Mouse (Mus musculus): Measurements from ENCODE around the gene Chd3. TPM values are rescaled to one million over a fixed set of nuclear protein-coding genes. Genes with fewer than 3 reads are reported as not detected.

Gene Chd3
- total and polyA plus RNA-seq, 3 experiments = 31.9 to 92.0 (median 66.4) TPM

DNA sequence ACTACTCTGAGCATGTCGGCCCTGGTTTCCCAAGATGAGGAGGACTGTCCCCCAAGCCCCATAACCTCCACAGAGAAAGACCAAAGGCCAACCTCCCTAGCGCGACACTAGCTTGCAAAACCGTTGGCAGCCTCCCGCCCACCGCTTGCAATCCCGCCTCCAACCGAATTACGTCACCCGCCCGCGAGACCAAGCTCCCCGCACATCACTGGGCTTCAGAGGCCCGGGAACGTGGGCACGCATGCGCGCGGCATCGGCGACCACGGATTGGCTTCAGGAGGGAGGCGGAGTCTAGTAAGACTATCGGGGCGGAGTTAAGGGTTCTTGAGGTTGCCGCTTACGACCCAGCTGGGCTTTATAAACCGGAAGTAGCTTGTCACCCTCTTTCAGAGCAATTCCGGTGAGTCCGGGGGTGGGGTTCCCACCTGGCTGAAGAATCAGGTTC is 45.5 kb downstream of the Chd3 start, which contains the start of the genes Cntrob and Trappc1 (continued):
- peak; percentile 34; the same call in 1 of the 2 replicates for TF ChIP-seq IRF4 (IDR thresholded peaks at IDR 0.05; ENCODE audit: low read depth, low read length)
- no peak for TF ChIP-seq USF1 (IDR thresholded peaks at IDR 0.05; ENCODE audit: low read depth, low read length)
- TF ChIP-seq MXI1 (IDR thresholded peaks at IDR 0.05; ENCODE audit: low read depth, low read length) = no peak; the same call in 1 of the 2 replicates
- peak; percentile 95 for TF ChIP-seq SIN3A (IDR thresholded peaks at IDR 0.05; ENCODE audit: low read length)
- TF ChIP-seq JUN (IDR thresholded peaks at IDR 0.05; ENCODE audit: insufficient read depth, low read depth, low read length) = peak; percentile 44; the same call in 1 of the 2 replicates

DNA sequence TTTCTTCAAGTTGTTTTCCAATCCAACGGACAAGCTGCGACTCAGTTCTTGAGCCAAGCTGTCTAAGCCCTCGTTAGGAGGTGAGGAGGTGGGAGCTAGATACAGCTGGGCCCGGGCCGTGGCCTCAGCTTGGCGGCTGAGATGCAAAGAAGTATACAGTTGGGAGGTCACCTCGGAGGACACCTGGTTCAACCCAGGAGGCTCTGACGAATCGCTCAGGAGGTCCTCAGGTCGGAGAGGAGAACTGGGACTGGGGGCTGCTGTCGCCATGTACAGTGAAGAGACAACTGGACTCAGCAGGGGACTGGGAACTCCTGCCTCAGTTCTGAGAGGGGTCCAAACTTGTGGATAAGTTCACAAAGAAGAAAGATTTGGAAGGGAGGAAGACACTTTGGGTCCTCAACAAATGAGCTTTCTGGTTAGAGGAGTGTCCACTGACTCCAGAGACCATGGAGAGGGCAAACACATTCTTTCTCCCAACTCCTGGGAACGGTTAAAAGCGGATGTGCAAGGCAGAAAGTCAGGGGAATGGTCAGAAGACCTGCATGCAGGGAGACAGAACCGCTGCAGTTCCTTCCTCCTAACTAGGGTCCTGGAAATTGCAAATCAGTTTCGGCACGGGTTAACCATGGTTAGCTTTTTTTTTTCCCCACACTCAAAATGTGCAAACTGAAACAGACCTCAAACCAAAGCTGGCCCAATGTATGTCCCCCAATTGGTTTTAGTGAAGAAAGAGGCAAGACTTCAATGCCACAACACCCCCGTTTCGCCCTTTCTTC is 46.3 kb downstream of the Chd3 start:
- Histone ChIP-seq H3K36me3 (replicated peaks in 1 of 2; ENCODE audit: control insufficient read depth in 1 of 2, insufficient read depth in 1 of 2, low read length in 1 of 2) (peaks cover 12 to 36% of the 10 kb centered on the region in 2 experiments), H3K4me1 (ENCODE audit: control insufficient read depth in 1 of 2, insufficient read depth in 2 of 2) (peaks cover 12 to 39% of the 10 kb centered on the region in 2 experiments), H3K79me2 (replicated peaks; ENCODE audit: control insufficient read depth, extremely low read depth, insufficient read depth, poor library complexity, severe bottlenecking) (no peaks in the 10 kb centered on the region), H3K27ac (ENCODE audit: insufficient read depth, low read depth) (no peak overlapping the region), H3K4me2 (ENCODE audit: insufficient read depth, low read depth, poor library complexity, severe bottlenecking) (peak overlapping the region; percentile 81), H3K9ac (ENCODE audit: insufficient read depth, low read depth) (peak overlapping the region; percentile 93), H3K27me3 (replicated peaks) (peaks cover 16% of the 10 kb centered on the region), H3K4me3 (replicated peaks in 1 of 3; ENCODE audit: low read depth in 2 of 3, low read length in 2 of 3, poor library complexity in 1 of 3) (peak overlapping the region; percentile 63 to 69 (median 64)), H3K9me3 (replicated peaks; ENCODE audit: low read length) (no peaks in the 10 kb centered on the region)
- dilution Hi-C loops (cut with MboI; ENCODE audit: extremely low pct_ligation_motif_present, extremely low pct_unique_long_range_greater_than_20kb, low sequenced_read_pairs) = no loop called here
- no peak for TF ChIP-seq SMC3 (IDR thresholded peaks at IDR 0.05; ENCODE audit: low read depth, low read length)
- peak; percentile 8; the same call in 1 of the 2 replicates for TF ChIP-seq MEF2A (IDR thresholded peaks at IDR 0.05; ENCODE audit: borderline replicate concordance, low read depth, low read length)
- no peak for TF ChIP-seq USF2 (conservative IDR thresholded peaks at IDR 0.05; ENCODE audit: low read depth, low read length)
- TF ChIP-seq JUND (conservative IDR thresholded peaks at IDR 0.05; ENCODE audit: low read depth, low read length) = no peak
- TF ChIP-seq BHLHE40 (IDR thresholded peaks at IDR 0.05; ENCODE audit: low read depth, low read length) = peak; percentile 63; the same call in 1 of the 2 replicates
- peak; percentile 77 for TF ChIP-seq ZNF384 (IDR thresholded peaks at IDR 0.05; ENCODE audit: low read depth, low read length)
- TF ChIP-seq EP300 (IDR thresholded peaks at IDR 0.05; ENCODE audit: low read length) = peak; percentile 29
- TF ChIP-seq ZMIZ1 (IDR thresholded peaks at IDR 0.05; ENCODE audit: low read depth, low read length) = 0 out of 2 replicates have a peak, but pooled peaks have one; percentile 40
- TF ChIP-seq PAX5 (IDR thresholded peaks at IDR 0.05; ENCODE audit: low read length) = no peak
- TF ChIP-seq SIN3A (IDR thresholded peaks at IDR 0.05; ENCODE audit: low read length) = no peak
- TF ChIP-seq CTCF (conservative IDR thresholded peaks at IDR 0.05 in 1 of 2, IDR thresholded peaks at IDR 0.05 in 1 of 2; ENCODE audit: low read depth in 2 of 2, low read length in 2 of 2) = no peak
- TF ChIP-seq TBP (conservative IDR thresholded peaks at IDR 0.05; ENCODE audit: low read depth, low read length) = peak; percentile 24; the same call in 1 of the 2 replicates
- no peak for TF ChIP-seq CHD1 (IDR thresholded peaks at IDR 0.05; ENCODE audit: low read depth, low read length)
- TF ChIP-seq POLR2A (IDR thresholded peaks at IDR 0.05; ENCODE audit: low read depth, low read length) = peak; percentile 19; the same call in 1 of the 2 replicates
- TF ChIP-seq IRF4 (IDR thresholded peaks at IDR 0.05; ENCODE audit: low read depth, low read length) = no peak
- DNase-seq (ENCODE audit: extremely low read depth) = peak; percentile 49
- in situ Hi-C loops (cut with MboI; ENCODE audit: low pct_ligation_motif_present, low pct_unique_long_range_greater_than_20kb, low sequenced_read_pairs) = no loop called here

All from CH12.LX (cell line).